Mouse (Mus musculus) heart, adult 2 months (tissue): ENCODE results near the gene Tex48. TPM values are rescaled to one million over a fixed set of nuclear protein-coding genes. Genes with fewer than 3 reads are reported as not detected.
A peak's percentile ranks its signal among the peaks of the same experiment; 100 is the strongest.

Experiments used
- DNase-seq, 2 experiments: peaks; one replicate each; pipeline ENCODE4 v3.0.0; 2021
- H3K27ac ChIP-seq: fragments of 200-600 bp; 2 replicates; pipeline ENCODE4 v1.8.1; 2022
- H3K27me3 ChIP-seq: fragments of 200-500 bp; 2 replicates; pipeline ENCODE4 v1.6.1; 2012; ENCODE audit warnings: mild to moderate bottlenecking, low read length, inconsistent platforms, mixed read lengths; ENCODE audit not compliant: control insufficient read depth, insufficient read depth
- H3K36me3 ChIP-seq: fragments of 200-500 bp; 2 replicates; pipeline ENCODE4 v1.6.1; 2012; ENCODE audit warnings: low read length, inconsistent platforms; ENCODE audit not compliant: control insufficient read depth, insufficient read depth
- H3K4me1 ChIP-seq: fragments of 200-500 bp; 2 replicates; pipeline ENCODE4 v1.6.1; 2011; ENCODE audit warnings: low read length; ENCODE audit not compliant: control insufficient read depth, insufficient read depth
- H3K4me3 ChIP-seq: fragments of 200-600 bp; 2 replicates; pipeline ENCODE4 v1.8.1; 2022
- H3K79me2 ChIP-seq: fragments of 200-500 bp; replicated peaks from 2 replicates; pipeline ENCODE4 v1.6.1; 2012; ENCODE audit warnings: mild to moderate bottlenecking, inconsistent platforms, low read length, moderate library complexity, mixed read lengths; ENCODE audit not compliant: control insufficient read depth, insufficient read depth
- H3K9ac ChIP-seq: fragments of 200-500 bp; 2 replicates; pipeline ENCODE4 v1.6.1; 2012; ENCODE audit warnings: low read depth, mild to moderate bottlenecking, control low read depth, inconsistent platforms, low read length, mixed read lengths
- CTCF ChIP-seq: fragments of 200-600 bp; IDR thresholded peaks from 2 replicates; pipeline ENCODE4 v1.8.1; 2022; ENCODE audit warnings: antibody characterized with exemption, mild to moderate bottlenecking, moderate library complexity
- EP300 ChIP-seq: fragments of 200-500 bp; IDR thresholded peaks from 2 replicates; pipeline ENCODE4 v1.6.1; 2011; ENCODE audit warnings: low read depth, low read length, control low read depth; ENCODE audit not compliant: insufficient read depth
- POLR2A ChIP-seq: fragments of 200-500 bp; IDR thresholded peaks from 2 replicates; pipeline ENCODE4 v1.6.1; 2011; ENCODE audit warnings: mild to moderate bottlenecking, low read depth, low read length, control low read depth; ENCODE audit not compliant: insufficient read depth
- WGBS: fragments of 180-500 bp; shearing (Covaris S2); methylation state at CpG from one replicate; pipeline ENCODE4 v1.1.7; 2018; 5-methylcytosine and 5-hydroxymethylcytosine counted together
- intact Hi-C: fragments of 180-260 bp; cut with DNase I; formaldehyde crosslinking; loops from one replicate; pipeline ENCODE4 v1.15.1; 2025
- polyA plus RNA-seq: library from polyadenylated mRNA; depleted of rRNA; stranded (reverse); fragments of >200 nt; gene quantifications from 2 replicates; pipeline ENCODE4 v1.2.3, GENCODE M21; 2012
- total RNA-seq, 2 experiments: library from RNA; stranded (reverse); gene quantifications; 2 replicates each; pipeline ENCODE4 v1.2.3; 2021

Gene Tex48
- total and polyA plus RNA-seq, 3 experiments = not detected

GRCm38 (mm10) chr4:63594459-63595110, 27.6 kb downstream of the Tex48 start:
- intact Hi-C loops = no loop called here
- WGBS = 42% methylated on average over 5 of the region's 5 CpGs

GRCm38 (mm10) chr4:63590538-63590937, 31.7 kb downstream of the Tex48 start:
- H3K9ac ChIP-seq = no peak overlapping the region
- H3K79me2 ChIP-seq = no peaks in the 10 kb centered on the region
- no peak for TF ChIP-seq POLR2A
- TF ChIP-seq EP300 = no peak
- no peak for TF ChIP-seq CTCF
- DNase-seq = no peak
- peaks cover 6% of the 10 kb centered on the region for H3K4me1 ChIP-seq
- H3K27me3 ChIP-seq = no peaks in the 10 kb centered on the region
- H3K4me3 ChIP-seq = no peak overlapping the region
- 66% methylated on average over 4 of the region's 4 CpGs for WGBS
- peaks cover 2% of the 10 kb centered on the region; the same call in 1 of the 2 replicates for H3K36me3 ChIP-seq
- intact Hi-C loops = no loop called here
- H3K27ac ChIP-seq = no peak overlapping the region

More at GRCm38 (mm10) chr4:63594459-63595110, 27.6 kb downstream of the Tex48 start:
- peaks cover 6% of the 10 kb centered on the region for H3K4me1 ChIP-seq
- H3K4me3 ChIP-seq = no peak overlapping the region
- H3K9ac ChIP-seq = no peak overlapping the region
- TF ChIP-seq EP300 (no peak), POLR2A (no peak), CTCF (no peak)
- no peaks in the 10 kb centered on the region for H3K27me3 ChIP-seq
- peak in 1 of 2 experiments; percentile 37 for DNase-seq
- no peaks in the 10 kb centered on the region for H3K79me2 ChIP-seq
- peak overlapping the region; percentile 3; the same call in 1 of the 2 replicates for H3K27ac ChIP-seq
- H3K36me3 ChIP-seq = peaks cover 2% of the 10 kb centered on the region; the same call in 1 of the 2 replicates

- WGBS = 75% methylated on average over 7 of the region's 7 CpGs
- TF ChIP-seq EP300 = no peak
- no peak for TF ChIP-seq POLR2A
- no peak for TF ChIP-seq CTCF
- Histone ChIP-seq H3K27ac (no peak overlapping the region), H3K9ac (no peak overlapping the region), H3K36me3 (peaks cover 2% of the 10 kb centered on the region; the same call in 1 of the 2 replicates), H3K27me3 (no peaks in the 10 kb centered on the region), H3K79me2 (no peaks in the 10 kb centered on the region), H3K4me1 (peaks cover 3% of the 10 kb centered on the region), H3K4me3 (no peak overlapping the region)
- DNase-seq = no peak
- intact Hi-C loops = no loop called here
Observed at GRCm38 (mm10) chr4:63589987-63590386, 32.2 kb downstream of the Tex48 start.

GRCm38 (mm10) chr4:63586240-63586639, 36.0 kb downstream of the Tex48 start:
- H3K9ac ChIP-seq = no peak overlapping the region
- WGBS = 85% methylated on average over 2 of the region's 2 CpGs
- H3K27me3 ChIP-seq = no peaks in the 10 kb centered on the region
- no peak overlapping the region for H3K27ac ChIP-seq
- H3K4me1 ChIP-seq = no peaks in the 10 kb centered on the region
- H3K36me3 ChIP-seq = no peaks in the 10 kb centered on the region
- no peak for DNase-seq
- intact Hi-C loops = no loop called here
- no peaks in the 10 kb centered on the region for H3K79me2 ChIP-seq
- no peak overlapping the region for H3K4me3 ChIP-seq
- TF ChIP-seq POLR2A = no peak
- no peak for TF ChIP-seq EP300
- TF ChIP-seq CTCF = no peak

GRCm38 (mm10) chr4:63585216-63585615, 37.0 kb downstream of the Tex48 start:
- Histone ChIP-seq H3K9ac (no peak overlapping the region), H3K27ac (no peak overlapping the region), H3K4me3 (no peak overlapping the region), H3K4me1 (no peaks in the 10 kb centered on the region), H3K36me3 (no peaks in the 10 kb centered on the region), H3K79me2 (no peaks in the 10 kb centered on the region), H3K27me3 (no peaks in the 10 kb centered on the region)
- intact Hi-C loops = no loop called here
- no peak for TF ChIP-seq POLR2A
- TF ChIP-seq EP300 = no peak
- TF ChIP-seq CTCF = no peak
- 95% methylated on average over 10 of the region's 10 CpGs for WGBS
- DNase-seq = no peak

DNA sequence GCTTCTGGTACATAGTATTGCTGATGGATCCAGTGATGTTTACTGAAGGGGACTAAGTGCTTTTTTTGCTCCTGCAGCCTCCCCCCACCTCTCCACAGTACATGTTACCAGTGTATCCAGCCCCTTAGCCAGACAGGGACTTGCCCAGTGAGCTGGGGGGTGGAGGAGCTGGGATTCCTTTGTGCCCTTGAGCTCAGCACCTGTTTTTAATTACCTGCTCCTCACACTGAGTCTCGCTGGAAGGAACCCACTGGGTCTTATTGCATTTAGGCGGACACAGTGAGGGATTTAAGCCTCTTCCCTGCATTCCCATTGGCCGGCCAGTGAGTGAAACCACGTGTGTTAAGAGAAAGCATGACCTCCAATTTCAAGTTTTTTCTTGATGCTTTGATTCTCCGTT, 39.6 kb downstream of the Tex48 start:
- Histone ChIP-seq H3K4me3 (no peak overlapping the region), H3K9ac (no peak overlapping the region), H3K27me3 (no peaks in the 10 kb centered on the region), H3K36me3 (no peaks in the 10 kb centered on the region), H3K79me2 (no peaks in the 10 kb centered on the region), H3K27ac (no peak overlapping the region), H3K4me1 (no peaks in the 10 kb centered on the region)
- intact Hi-C loops = no loop called here
- TF ChIP-seq EP300 (no peak), CTCF (no peak), POLR2A (no peak)
- WGBS = 86% methylated on average over 5 of the region's 5 CpGs
- DNase-seq = no peak
